Mouse (Mus musculus): ENCODE results near the gene Gpm6b. TPM values are rescaled to one million over a fixed set of nuclear protein-coding genes. Genes with fewer than 3 reads are reported as not detected.

Gene Gpm6b
- polyA plus RNA-seq, 1 experiment from 2014 or later, result 6.0 TPM

GRCm38 (mm10) chrX:166386656-166387055, 147.9 kb downstream of the Gpm6b start:
- Histone ChIP-seq H3K36me3 (ENCODE audit: control insufficient read depth, insufficient read depth, low read length) (0 out of 2 replicates have a peak, but pooled peaks cover under 1% of the 10 kb centered on the region), H3K27ac (replicated peaks in 1 of 2; ENCODE audit: control insufficient read depth in 1 of 2, insufficient read depth in 1 of 2, low read depth in 2 of 2, low read length in 2 of 2) (no peak overlapping the region), H3K27me3 (ENCODE audit: control insufficient read depth, insufficient read depth, low read length) (no peaks in the 10 kb centered on the region), H3K4me3 (ENCODE audit: control insufficient read depth in 1 of 2, insufficient read depth in 1 of 2, low read depth in 1 of 2, low read length in 2 of 2) (no peak overlapping the region), H3K9me3 (ENCODE audit: control insufficient read depth, low read length) (no peaks in the 10 kb centered on the region), H3K4me1 (ENCODE audit: control insufficient read depth in 2 of 2, insufficient read depth in 2 of 2, low read length in 2 of 2) (no peaks in the 10 kb centered on the region; a peak in 1 of 4 replicates), H3K4me2 (ENCODE audit: low read length) (no peak overlapping the region), H3K9ac (ENCODE audit: low read length) (no peak overlapping the region)
- WGBS, result 77% methylated on average over 6 of the region's 6 CpGs
- ATAC-seq (ENCODE audit: insufficient number of reproducible peaks, insufficient read depth, low FRiP score, low read depth), result no peak

GRCm38 (mm10) chrX:166393753-166394152, 155.0 kb downstream of the Gpm6b start:
- Histone ChIP-seq H3K4me3 (ENCODE audit: control insufficient read depth in 1 of 2, insufficient read depth in 1 of 2, low read depth in 1 of 2, low read length in 2 of 2) (no peak overlapping the region), H3K9me3 (ENCODE audit: control insufficient read depth, low read length) (no peaks in the 10 kb centered on the region), H3K36me3 (ENCODE audit: control insufficient read depth, insufficient read depth, low read length) (0 out of 2 replicates have a peak, but pooled peaks cover 2% of the 10 kb centered on the region), H3K27me3 (ENCODE audit: control insufficient read depth, insufficient read depth, low read length) (no peaks in the 10 kb centered on the region), H3K4me1 (ENCODE audit: control insufficient read depth in 2 of 2, insufficient read depth in 2 of 2, low read length in 2 of 2) (no peaks in the 10 kb centered on the region), H3K27ac (replicated peaks in 1 of 2; ENCODE audit: control insufficient read depth in 1 of 2, insufficient read depth in 1 of 2, low read depth in 2 of 2, low read length in 2 of 2) (no peak overlapping the region), H3K4me2 (ENCODE audit: low read length) (no peak overlapping the region), H3K9ac (ENCODE audit: low read length) (no peak overlapping the region)
- 58% methylated on average over 1 of the region's 1 CpGs for WGBS
- no peak for ATAC-seq (ENCODE audit: insufficient number of reproducible peaks, insufficient read depth, low FRiP score, low read depth)

- H3K4me1 ChIP-seq (ENCODE audit: control insufficient read depth in 2 of 2, insufficient read depth in 2 of 2, low read length in 2 of 2), result no peaks in the 10 kb centered on the region
- H3K9me3 ChIP-seq (ENCODE audit: control insufficient read depth, low read length), result no peaks in the 10 kb centered on the region
- H3K27me3 ChIP-seq (ENCODE audit: control insufficient read depth, insufficient read depth, low read length), result no peaks in the 10 kb centered on the region
- ATAC-seq (ENCODE audit: insufficient number of reproducible peaks, insufficient read depth, low FRiP score, low read depth), result no peak
- no peak overlapping the region for H3K9ac ChIP-seq (ENCODE audit: low read length)
- no peak overlapping the region for H3K4me2 ChIP-seq (ENCODE audit: low read length)
- H3K4me3 ChIP-seq (ENCODE audit: control insufficient read depth in 1 of 2, insufficient read depth in 1 of 2, low read depth in 1 of 2, low read length in 2 of 2), result no peak overlapping the region
- H3K36me3 ChIP-seq (ENCODE audit: control insufficient read depth, insufficient read depth, low read length), result peaks cover 36% of the 10 kb centered on the region
- H3K27ac ChIP-seq (replicated peaks in 1 of 2; ENCODE audit: control insufficient read depth in 1 of 2, insufficient read depth in 1 of 2, low read depth in 2 of 2, low read length in 2 of 2), result no peak overlapping the region
These were observed 169.2 kb downstream of the Gpm6b start for GRCm38 (mm10) chrX:166407865-166408264.

- H3K27ac ChIP-seq (replicated peaks in 1 of 2; ENCODE audit: control insufficient read depth in 1 of 2, insufficient read depth in 1 of 2, low read depth in 2 of 2, low read length in 2 of 2), result no peak overlapping the region
- H3K9me3 ChIP-seq (ENCODE audit: control insufficient read depth, low read length), result no peaks in the 10 kb centered on the region
- no peak overlapping the region for H3K9ac ChIP-seq (ENCODE audit: low read length)
- H3K36me3 ChIP-seq (ENCODE audit: control insufficient read depth, insufficient read depth, low read length), result peaks cover 8% of the 10 kb centered on the region; the same call in 1 of the 2 replicates
- no peak for ATAC-seq (ENCODE audit: insufficient number of reproducible peaks, insufficient read depth, low FRiP score, low read depth)
- H3K4me1 ChIP-seq (ENCODE audit: control insufficient read depth in 2 of 2, insufficient read depth in 2 of 2, low read length in 2 of 2), result no peaks in the 10 kb centered on the region
- no peaks in the 10 kb centered on the region for H3K27me3 ChIP-seq (ENCODE audit: control insufficient read depth, insufficient read depth, low read length)
- H3K4me2 ChIP-seq (ENCODE audit: low read length), result no peak overlapping the region
- no peak overlapping the region for H3K4me3 ChIP-seq (ENCODE audit: control insufficient read depth in 1 of 2, insufficient read depth in 1 of 2, low read depth in 1 of 2, low read length in 2 of 2)
- 83% methylated on average over 5 of the region's 6 CpGs for WGBS
These were observed 177.5 kb downstream of the Gpm6b start for GRCm38 (mm10) chrX:166416196-166416595.

- 77% methylated on average over 2 of the region's 2 CpGs for WGBS
- H3K9ac ChIP-seq (ENCODE audit: low read length), result no peak overlapping the region
- H3K36me3 ChIP-seq (ENCODE audit: control insufficient read depth, insufficient read depth, low read length), result peaks cover 11% of the 10 kb centered on the region; the same call in 1 of the 2 replicates
- no peak overlapping the region for H3K4me2 ChIP-seq (ENCODE audit: low read length)
- no peak overlapping the region for H3K4me3 ChIP-seq (ENCODE audit: control insufficient read depth in 1 of 2, insufficient read depth in 1 of 2, low read depth in 1 of 2, low read length in 2 of 2)
- ATAC-seq (ENCODE audit: insufficient number of reproducible peaks, insufficient read depth, low FRiP score, low read depth), result no peak
- no peaks in the 10 kb centered on the region for H3K9me3 ChIP-seq (ENCODE audit: control insufficient read depth, low read length)
- no peaks in the 10 kb centered on the region for H3K27me3 ChIP-seq (ENCODE audit: control insufficient read depth, insufficient read depth, low read length)
- H3K27ac ChIP-seq (replicated peaks in 1 of 2; ENCODE audit: control insufficient read depth in 1 of 2, insufficient read depth in 1 of 2, low read depth in 2 of 2, low read length in 2 of 2), result no peak overlapping the region
- H3K4me1 ChIP-seq (ENCODE audit: control insufficient read depth in 2 of 2, insufficient read depth in 2 of 2, low read length in 2 of 2), result no peaks in the 10 kb centered on the region
These were observed 196.1 kb downstream of the Gpm6b start for GRCm38 (mm10) chrX:166434812-166435211.

Other genes starting within 250 kb of the Gpm6b start
- 7.9 and 8.0 TPM in 2 replicates for gene Gemin8, start 68.5 kb upstream of the Gpm6b start, polyA plus RNA-seq (2014; fragmentation: Nextera tagmentation; extraction: Ambion mirVana)
- gene Trappc2, start 201.7 kb downstream of the Gpm6b start, polyA plus RNA-seq (2014; fragmentation: Nextera tagmentation; extraction: Ambion mirVana), result 39.7 and 43.3 TPM in 2 replicates
- gene Ofd1, start 201.8 kb downstream of the Gpm6b start, polyA plus RNA-seq (2014; fragmentation: Nextera tagmentation; extraction: Ambion mirVana), result 5.2 and 5.8 TPM in 2 replicates
- 34.3 and 36.4 TPM in 2 replicates for gene Rab9, start 241.0 kb downstream of the Gpm6b start, polyA plus RNA-seq (2014; fragmentation: Nextera tagmentation; extraction: Ambion mirVana)

Measured in heart, embryonic 14.5 days (tissue).